Comparison of ENCODE assay signal across 9 mouse cellular contexts in the genomic region with DNA sequence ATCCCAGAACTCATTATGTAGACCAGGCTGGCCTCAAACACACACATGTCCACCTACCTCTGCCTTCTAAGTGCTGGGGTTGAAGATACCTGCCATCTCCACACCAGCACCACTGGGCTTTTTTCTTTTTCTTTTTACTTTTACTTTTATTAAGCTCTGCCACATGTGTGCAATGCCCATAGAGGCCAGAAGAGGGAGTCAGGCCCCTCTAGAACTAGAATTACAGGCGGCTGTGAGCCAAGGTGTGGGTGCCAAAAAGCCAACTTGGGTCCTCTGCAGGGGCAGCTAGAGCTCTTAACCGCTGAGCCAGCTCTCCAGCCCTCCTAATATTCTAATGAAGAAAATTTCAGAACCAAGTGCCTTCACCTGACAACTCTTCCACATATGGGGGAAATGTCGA. TPM values are rescaled to one million over a fixed set of nuclear protein-coding genes. Genes with fewer than 3 reads are reported as not detected.
DNase-seq lines count a peak whose midpoint lies in the region; ATAC-seq lines count a peak whose summit lies in the region.
"Had no signal": no experiment of that assay in that cellular context is flagged by ENCODE, and none has a peak within 500 bp of the region (broad histone marks: within the 10 kb centered on the region; RNA-seq: fewer than 3 reads in every experiment).

No protein-coding gene starts in this region.

- H3K9me3 ChIP-seq in kidney, embryonic 15.5 days (replicated peaks) = no peaks in the 10 kb centered on the region
- H3K9me3 ChIP-seq: embryonic facial prominence, embryonic 13.5 days had no signal

- H3K4me3 ChIP-seq in kidney, embryonic 15.5 days (replicated peaks) = no peak overlapping the region
- H3K4me3 ChIP-seq: embryonic facial prominence, embryonic 13.5 days had no signal

- H3K36me3 ChIP-seq in kidney, embryonic 15.5 days = no peaks in the 10 kb centered on the region
- H3K36me3 ChIP-seq: embryonic facial prominence, embryonic 13.5 days had no signal

- no peak for ATAC-seq in kidney, embryonic 15.5 days (replicated peaks; ENCODE audit: low FRiP score)

- peak; percentile 43 for DNase-seq in kidney, adult 9 months
- DNase-seq in MEL-GATA-1-ER (ENCODE audit: extremely low read depth, low read depth) = peak; percentile 64
- DNase-seq in embryo, embryonic 11 days = peak; percentile 24
- peak; percentile 53 for DNase-seq in naive thymus-derived CD4-positive, alpha-beta T cell, adult 2 months (ENCODE audit: low read depth)
- no peak for DNase-seq in right cerebral cortex, postnatal 10 days (ENCODE audit: low spot score in 2 of 2)
- no peak for DNase-seq in testis, postnatal 10 days (ENCODE audit: low spot score)
- no peak for DNase-seq in urinary bladder, postnatal 36 days (ENCODE audit: low spot score in 2 of 2)

- no peak overlapping the region for H3K4me2 ChIP-seq in kidney, embryonic 15.5 days

- peaks cover 11% of the 10 kb centered on the region; the same call in 1 of the 2 replicates for H3K4me1 ChIP-seq in kidney, embryonic 15.5 days
- H3K4me1 ChIP-seq: embryonic facial prominence, embryonic 13.5 days had no signal

- H3K27ac ChIP-seq in kidney, embryonic 15.5 days = no peak overlapping the region
- H3K27ac ChIP-seq: embryonic facial prominence, embryonic 13.5 days had no signal

- WGBS in kidney, embryonic 15.5 days = 47% methylated on average over 3 of the region's 3 CpGs

- no peak overlapping the region for H3K9ac ChIP-seq in kidney, embryonic 15.5 days
- H3K9ac ChIP-seq: embryonic facial prominence, embryonic 13.5 days had no signal

- 0 out of 2 replicates have a peak, but pooled peaks cover 8% of the 10 kb centered on the region for H3K27me3 ChIP-seq in kidney, embryonic 15.5 days

RNA-seq across cellular contexts. Expression of a gene that starts 30.7 kb away (rescaled TPM):
- polyA plus RNA-seq in kidney, embryonic 15.5 days (2015; fragmentation: Nextera tagmentation; extraction: Ambion mirVana) = 141 and 143 TPM in 2 replicates

Comparison
In these comparisons a context has a peak if more than half of its experiments do, and no peak if none do; other contexts are left out.
1. DNase-seq: peak in kidney, adult 9 months (single experiment), MEL-GATA-1-ER (single experiment), embryo, embryonic 11 days (single experiment) and naive thymus-derived CD4-positive, alpha-beta T cell, adult 2 months (single experiment); none in right cerebral cortex, postnatal 10 days (0 of 2), testis, postnatal 10 days (single experiment) and urinary bladder, postnatal 36 days (0 of 2).